In the genomic region with DNA sequence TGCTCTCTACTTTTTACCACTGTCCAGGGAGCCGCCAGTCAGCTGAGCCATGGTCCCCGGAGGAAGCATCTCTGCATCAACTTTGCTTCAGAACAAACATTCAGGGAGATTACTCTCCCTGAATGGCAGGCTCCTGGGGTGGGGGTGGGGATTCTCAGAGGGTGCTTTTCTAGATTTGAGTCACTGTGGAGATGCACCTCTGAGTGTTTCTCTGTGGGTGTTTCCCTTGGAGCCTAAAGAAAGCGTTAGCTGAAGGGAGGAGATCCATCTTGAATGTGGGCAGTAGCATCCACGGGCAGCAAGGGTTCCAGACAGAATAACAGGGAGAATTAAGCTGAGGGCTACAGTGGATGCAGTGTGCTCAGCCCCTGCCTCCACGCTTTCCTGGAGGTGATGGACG, we compare ENCODE assay signal across 20 mouse cellular contexts.
"Had no signal": no experiment of that assay in that cellular context is flagged by ENCODE, and none has a peak within 500 bp of the region (broad histone marks: within the 10 kb centered on the region; RNA-seq: fewer than 3 reads in every experiment).

No protein-coding gene starts in this region.

- H3K4me1 ChIP-seq: midbrain, embryonic 12.5 days; neural tube, embryonic 13.5 days had no signal

- H3K27ac ChIP-seq: kidney, postnatal 0 days; limb, embryonic 10.5 days; limb, embryonic 13.5 days; liver, embryonic 13.5 days; midbrain, embryonic 12.5 days; neural tube, embryonic 13.5 days; stomach, postnatal 0 days had no signal

- H3K36me3 ChIP-seq: limb, embryonic 10.5 days; limb, embryonic 13.5 days; liver, embryonic 13.5 days; midbrain, embryonic 12.5 days; neural tube, embryonic 13.5 days had no signal

- H3K4me3 ChIP-seq: limb, embryonic 10.5 days; limb, embryonic 13.5 days; liver, embryonic 13.5 days; midbrain, embryonic 12.5 days; myocyte; neural tube, embryonic 13.5 days had no signal

- H3K27me3 ChIP-seq: limb, embryonic 13.5 days; liver, embryonic 13.5 days; neural tube, embryonic 13.5 days had no signal

- H3K9me3 ChIP-seq: limb, embryonic 10.5 days; limb, embryonic 13.5 days; liver, embryonic 13.5 days; midbrain, embryonic 12.5 days; neural tube, embryonic 13.5 days had no signal

- ATAC-seq: midbrain, embryonic 16.5 days had no signal

- DNase-seq: kidney, adult 2 months; kidney, postnatal 25 days; layer of hippocampus, postnatal 36 days; liver, embryonic 13.5 days; lung, adult 2 months; lung, postnatal 14 days; lung, postnatal 4 days; retina, postnatal 1 day; right cerebral cortex, postnatal 4 days; thymus, adult 2 months; thymus, postnatal 14 days; thymus, postnatal 4 days had no signal
